Mouse (Mus musculus): ENCODE data around the gene Gm5475.

GRCm38 (mm10) chr15:100401811-100402210, 20.1 kb upstream of the Gm5475 start:
- TF ChIP-seq CTCF (IDR thresholded peaks at IDR 0.05; ENCODE audit: low read depth) (no peak), EP300 (IDR thresholded peaks at IDR 0.05; ENCODE audit: low read depth) (no peak)
